In the genomic region with DNA sequence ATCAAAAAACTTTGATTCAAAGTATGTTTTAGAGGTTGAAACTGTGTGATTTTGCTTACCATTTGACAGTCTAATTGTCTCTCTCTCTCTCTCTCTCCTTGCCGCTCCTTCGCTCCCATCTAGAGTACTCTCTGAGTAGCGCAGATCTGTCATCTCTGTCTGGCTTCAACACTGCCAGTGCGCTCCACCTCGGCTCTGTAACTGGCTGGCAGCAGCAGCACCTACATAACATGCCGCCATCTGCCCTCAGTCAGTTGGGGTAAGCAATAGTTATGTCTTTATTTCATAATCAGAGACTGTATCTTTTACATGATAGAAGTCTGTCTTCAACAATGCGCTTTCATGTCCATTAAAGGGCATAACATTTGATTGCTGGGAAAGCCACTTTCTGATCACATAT, we compare ENCODE assay signal across 17 mouse cellular contexts.
A peak's percentile ranks its signal among the peaks of the same experiment; 100 is the strongest.
DNase-seq lines count a peak whose midpoint lies in the region; ATAC-seq and TF ChIP-seq lines count a peak whose summit lies in the region.
"Had no signal": no experiment of that assay in that cellular context is flagged by ENCODE, and none has a peak within 500 bp of the region (broad histone marks: within the 10 kb centered on the region; RNA-seq: fewer than 3 reads in every experiment).

No protein-coding gene starts in this region.

- TF ChIP-seq POLR2A in cortical plate, adult 2 months (IDR thresholded peaks at IDR 0.05; ENCODE audit: extremely low read depth, insufficient read depth, low read length), result 0 out of 2 replicates have a peak, but pooled peaks have one; percentile 37

- no peak overlapping the region for H3K9ac ChIP-seq in forebrain, embryonic 15.5 days (replicated peaks)
- H3K9ac ChIP-seq: lung, embryonic 15.5 days; neural tube, embryonic 15.5 days had no signal

- peak overlapping the region; percentile 89 for H3K27ac ChIP-seq in cortical plate, adult 2 months (ENCODE audit: insufficient read depth, low read length)
- H3K27ac ChIP-seq in forebrain, embryonic 15.5 days (replicated peaks), result peak overlapping the region; percentile 66
- H3K27ac ChIP-seq: lung, embryonic 15.5 days; neural tube, embryonic 15.5 days had no signal

- 50% methylated on average over 7 of the region's 7 CpGs for WGBS in forebrain, embryonic 15.5 days

- no peaks in the 10 kb centered on the region for H3K27me3 ChIP-seq in forebrain, embryonic 15.5 days
- H3K27me3 ChIP-seq: lung, embryonic 15.5 days; neural tube, embryonic 15.5 days had no signal

- H3K4me1 ChIP-seq in cortical plate, adult 2 months (ENCODE audit: control insufficient read depth, insufficient read depth, low read length), result peaks cover 11% of the 10 kb centered on the region
- peaks cover 29% of the 10 kb centered on the region for H3K4me1 ChIP-seq in forebrain, embryonic 15.5 days
- H3K4me1 ChIP-seq: lung, embryonic 15.5 days had no signal

- no peaks in the 10 kb centered on the region for H3K36me3 ChIP-seq in forebrain, embryonic 15.5 days
- H3K36me3 ChIP-seq: G1E; lung, embryonic 15.5 days; neural tube, embryonic 15.5 days had no signal

- intact Hi-C loops in left cerebral cortex, postnatal 4 days (cut with DNase I), result loop anchor here (2.0 to 5.0 kb wide), 3 partner anchors 139 to 1874 kb away; a partner anchor contains a TSS
- intact Hi-C loops in left cerebral cortex, postnatal 36 days (cut with DNase I), result loop anchor here (2.0 to 5.0 kb wide), 4 partner anchors 131 to 1889 kb away; a partner anchor contains a TSS

- 0 out of 2 replicates have a peak overlapping the region, but pooled peaks have one; percentile 0 for H3K4me2 ChIP-seq in forebrain, embryonic 15.5 days (replicated peaks)
- H3K4me2 ChIP-seq: heart, embryonic 11.5 days; liver, embryonic 11.5 days; lung, embryonic 15.5 days; neural tube, embryonic 15.5 days had no signal

- H3K4me3 ChIP-seq in cortical plate, adult 2 months (ENCODE audit: insufficient read depth, low read length), result no peak overlapping the region
- H3K4me3 ChIP-seq in forebrain, embryonic 15.5 days, result no peak overlapping the region
- H3K4me3 ChIP-seq: lung, embryonic 15.5 days; neural tube, embryonic 15.5 days had no signal

- H3K9me3 ChIP-seq in forebrain, embryonic 15.5 days, result no peaks in the 10 kb centered on the region
- H3K9me3 ChIP-seq: G1E; lung, embryonic 15.5 days; neural tube, embryonic 15.5 days had no signal

- peak; percentile 50 for ATAC-seq in frontal cortex, adult (ENCODE audit: low TSS enrichment)
- ATAC-seq in forebrain, embryonic 15.5 days (replicated peaks), result peak; percentile 36; the same call in 1 of the 2 replicates

- DNase-seq in frontal cortex, postnatal 36 days (ENCODE audit: low spot score in 2 of 2), result no peak
- peak; percentile 38 for DNase-seq in left cerebral cortex, postnatal 4 days
- no peak for DNase-seq in left cerebral cortex, postnatal 36 days (ENCODE audit: low spot score in 2 of 2)
- no peak for DNase-seq in ovary, postnatal 36 days (ENCODE audit: low spot score)
- DNase-seq: cerebellum, adult 18-20 months; gastrocnemius, postnatal 36 days; kidney, adult 8-10 months; kidney, postnatal 4 days; right cerebral cortex, postnatal 25 days had no signal

- TF ChIP-seq CTCF in cortical plate, adult 2 months (IDR thresholded peaks at IDR 0.05; ENCODE audit: extremely low read depth, insufficient read depth, low read length), result no peak
